Mouse (Mus musculus) left cerebral cortex, adult 6 months (tissue): Measurements from ENCODE around the gene Mlkl. TPM values are rescaled to one million over a fixed set of nuclear protein-coding genes. Genes with fewer than 3 reads are reported as not detected.

Experiments used
- long read RNA-seq, 2 experiments: library from polyadenylated mRNA; unstranded; transcript quantifications; one replicate each; pipeline ENCODE4 v2.0.0; 2019 to 2020
- polyA plus RNA-seq: library from polyadenylated mRNA; unstranded; fragments of <200 nt; fragmentation: Nextera tagmentation; gene quantifications from 2 replicates; pipeline ENCODE4 v1.2.3, GENCODE M21; 2021

Mlkl gene
- polyA plus RNA-seq: 0.06 and 0.25 TPM in 2 replicates
- long read RNA-seq, experiment 1, partial matches to known transcripts: 0 of 1 reads
- long read RNA-seq, experiment 1, other reads (novel, unspliced or antisense): 0 of 1 reads
- long read RNA-seq, experiment 2, partial matches to known transcripts: 1 of 1 reads
- long read RNA-seq, experiment 2, other reads (novel, unspliced or antisense): 0 of 1 reads

DNA sequence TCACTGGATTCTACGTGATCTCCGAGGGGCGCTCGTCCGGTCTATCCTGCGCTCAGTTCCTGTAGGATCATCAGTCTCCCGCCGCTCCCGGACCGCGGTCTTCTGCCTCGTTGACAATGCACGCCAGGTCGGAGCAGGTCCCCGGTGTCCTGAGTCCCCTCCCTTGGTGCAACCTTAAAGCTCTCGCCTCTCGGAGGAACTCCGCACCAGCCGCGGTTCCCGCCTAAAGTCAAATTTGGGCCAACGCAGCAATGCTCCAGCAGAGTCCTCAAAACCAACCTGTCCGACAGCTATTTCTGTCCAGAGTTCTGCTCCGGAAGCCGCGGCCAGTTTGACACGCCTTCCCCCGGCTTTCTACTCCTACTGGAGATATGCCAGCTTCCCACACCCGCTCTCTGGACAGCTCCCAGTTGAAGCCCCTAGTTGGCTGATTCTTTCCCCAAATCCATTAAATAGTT lies at the start of gene Mlkl:
Gene Mlkl (minus strand): TSS at position 288 of the 458 bp plus-strand sequence.

DNA sequence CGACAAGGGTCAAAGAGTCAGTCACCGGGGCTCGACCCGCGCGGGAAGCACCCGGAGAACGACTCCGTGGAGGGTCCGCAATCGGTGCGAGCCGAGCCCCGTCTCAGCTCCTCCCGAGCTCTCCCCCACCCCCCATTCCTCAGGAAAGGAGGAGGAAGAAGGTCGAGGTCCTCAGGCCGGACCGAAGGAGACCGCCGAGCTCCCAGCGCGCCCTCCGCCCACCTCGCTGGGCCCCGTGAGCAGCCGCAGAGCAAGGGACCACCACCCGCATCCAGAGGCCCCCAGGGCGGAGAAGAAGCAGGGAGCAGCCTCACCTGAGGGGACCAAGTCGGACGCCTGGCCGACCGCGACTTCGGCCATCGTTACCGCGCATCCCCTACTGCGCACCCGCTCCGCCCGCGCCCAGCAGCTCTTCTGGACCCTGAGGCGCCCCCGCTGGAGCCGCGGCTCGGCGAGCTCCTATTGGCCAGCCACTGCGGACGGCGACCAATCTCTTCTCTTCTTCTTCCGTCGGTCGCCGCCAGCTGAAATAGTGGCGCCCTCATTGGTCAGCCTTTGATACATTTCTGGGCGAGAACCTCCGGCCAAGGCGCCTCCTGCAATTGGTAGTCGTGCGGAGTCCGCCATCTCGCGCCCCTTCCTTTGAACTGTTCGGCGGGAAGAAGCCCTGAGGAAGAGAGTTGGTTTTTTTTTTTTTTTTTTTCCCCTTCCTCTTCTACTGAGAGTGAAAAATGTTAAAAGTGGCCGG lies 38.0 kb downstream of the Mlkl start, which contains the start of gene Rfwd3:
Gene Rfwd3 (minus strand): TSS at position 402 of the 748 bp plus-strand sequence.

Other genes starting within 250 kb of the Mlkl start
- gene Clec18a, start 245.8 kb downstream of the Mlkl start, polyA plus RNA-seq: 4.9 and 5.3 TPM in 2 replicates
- 4.8 and 5.8 TPM in 2 replicates for gene Pdpr, start 243.5 kb downstream of the Mlkl start, polyA plus RNA-seq
- 37.7 and 70.0 TPM in 2 replicates for gene Glg1, start 79.0 kb downstream of the Mlkl start, polyA plus RNA-seq
- gene Rfwd3, start 38.0 kb downstream of the Mlkl start, polyA plus RNA-seq: 4.6 and 5.7 TPM in 2 replicates
- gene Fa2h, start 55.6 kb upstream of the Mlkl start, polyA plus RNA-seq: 10.3 and 20.4 TPM in 2 replicates
- 2.5 and 2.8 TPM in 2 replicates for gene Wdr59, start 183.9 kb upstream of the Mlkl start, polyA plus RNA-seq
- gene Znrf1, start 197.9 kb upstream of the Mlkl start, polyA plus RNA-seq: 24.0 and 74.7 TPM in 2 replicates